Mouse (Mus musculus): ENCODE results near the gene Leo1.

- no peak for TF ChIP-seq CTCF (IDR thresholded peaks at IDR 0.05; ENCODE audit: low read depth, low read length)
- no peak for TF ChIP-seq POLR2A (IDR thresholded peaks at IDR 0.05; ENCODE audit: borderline replicate concordance, low read depth, low read length)
Observed at GRCm38 (mm10) chr9:75425796-75426391, 15.4 kb upstream of the Leo1 start.

All from bone marrow macrophage, adult 2 months (primary cell).